Mouse (Mus musculus) brown adipose tissue, adult 24 weeks (tissue): ENCODE data around the gene Sp110. TPM values are rescaled to one million over a fixed set of nuclear protein-coding genes. Genes with fewer than 3 reads are reported as not detected.
"Not testable (repeated sequence)": the region's sequence is repeated elsewhere in the genome, so short reads cannot be mapped to it uniquely, and the experiment has no call there.

ENCODE experiments used
- H3K27ac ChIP-seq: fragments of 200-500 bp; replicated peaks from 2 replicates; pipeline ENCODE4 v1.5.1; 2012; ENCODE audit warnings: low read depth, mild to moderate bottlenecking, low read length
- H3K4me1 ChIP-seq: fragments of 200-500 bp; 2 replicates; pipeline ENCODE4 v1.6.1; 2012; ENCODE audit warnings: low read length, mixed read lengths; ENCODE audit not compliant: control insufficient read depth, insufficient read depth, insufficient read length
- H3K4me3 ChIP-seq: fragments of 200-500 bp; 2 replicates; pipeline ENCODE4 v1.5.1; 2012; ENCODE audit warnings: low read depth, mild to moderate bottlenecking, low read length, moderate library complexity; ENCODE audit not compliant: insufficient read depth
- polyA plus RNA-seq: library from polyadenylated mRNA; stranded (reverse); fragments of >200 nt; gene quantifications from 2 replicates; pipeline ENCODE4 v1.2.4, GENCODE M21; 2012; ENCODE audit not compliant: missing spikeins, insufficient read depth, insufficient read length

The Sp110 gene
- 2.4 and 2.7 TPM in 2 replicates for polyA plus RNA-seq

DNA sequence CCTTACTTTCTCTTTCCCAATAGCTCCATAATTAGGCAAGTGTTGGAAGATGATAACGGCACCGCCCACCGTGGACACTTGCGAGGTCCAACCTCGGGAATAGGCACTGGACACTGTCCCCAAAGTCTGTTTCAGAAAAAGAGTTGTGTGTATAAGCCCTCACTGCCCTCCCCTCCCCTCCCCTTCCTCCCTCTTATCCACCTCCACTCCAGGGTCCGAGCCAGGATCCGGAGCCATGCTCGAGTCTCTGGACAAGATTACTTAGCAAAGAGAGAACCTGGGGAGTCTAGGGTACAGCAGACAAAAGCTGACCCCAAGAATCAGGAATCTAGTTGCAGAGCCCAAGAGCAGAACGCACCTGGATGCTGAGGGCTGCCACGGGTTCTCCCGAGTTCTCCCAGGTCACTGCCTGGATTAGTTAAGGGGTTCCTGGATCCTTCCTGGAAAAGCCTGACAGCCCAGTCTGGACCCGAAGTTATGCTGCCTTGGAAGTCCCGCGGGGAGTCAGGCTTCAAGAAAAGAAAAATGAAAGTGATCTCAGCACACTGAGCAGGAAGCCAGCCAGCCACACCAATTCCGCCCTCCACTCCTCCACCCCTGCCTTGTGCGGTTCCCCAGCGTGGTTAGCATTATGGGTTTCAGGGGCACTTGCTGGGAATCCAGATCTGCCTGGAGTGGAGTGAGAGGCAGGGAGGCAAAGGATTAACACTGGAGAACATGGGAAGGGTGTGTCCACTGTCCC, at the start of gene Sp110:
Gene Sp110, minus strand, starts transcription at position 547 of the 742 bp plus-strand sequence.
- not testable (repeated sequence) for H3K4me1 ChIP-seq, H3K27ac ChIP-seq
- H3K4me3 ChIP-seq = peak within 1 kb of the TSS; percentile 46

DNA sequence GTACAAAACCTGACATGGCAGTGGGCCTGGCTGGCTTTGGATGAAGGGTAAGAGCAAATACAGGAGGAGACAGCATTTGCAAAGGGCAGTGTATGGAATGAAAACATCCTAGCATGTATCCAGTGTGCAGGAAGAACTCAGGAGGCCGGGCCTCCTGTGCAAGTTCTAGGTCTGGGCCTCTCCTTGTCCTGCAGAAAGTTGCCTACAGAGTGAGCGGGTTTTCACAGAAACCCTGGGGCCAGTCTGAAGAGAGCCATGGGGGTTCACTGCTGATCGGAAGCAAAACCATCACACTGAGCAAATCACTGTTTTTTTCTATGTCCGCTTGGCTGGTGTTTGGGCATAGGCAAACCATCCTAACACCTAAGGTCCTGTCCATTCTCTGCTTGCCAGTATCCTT, 39.5 kb upstream of the Sp110 start:
- H3K27ac ChIP-seq, H3K4me3 ChIP-seq, H3K4me1 ChIP-seq: not testable (repeated sequence)

DNA sequence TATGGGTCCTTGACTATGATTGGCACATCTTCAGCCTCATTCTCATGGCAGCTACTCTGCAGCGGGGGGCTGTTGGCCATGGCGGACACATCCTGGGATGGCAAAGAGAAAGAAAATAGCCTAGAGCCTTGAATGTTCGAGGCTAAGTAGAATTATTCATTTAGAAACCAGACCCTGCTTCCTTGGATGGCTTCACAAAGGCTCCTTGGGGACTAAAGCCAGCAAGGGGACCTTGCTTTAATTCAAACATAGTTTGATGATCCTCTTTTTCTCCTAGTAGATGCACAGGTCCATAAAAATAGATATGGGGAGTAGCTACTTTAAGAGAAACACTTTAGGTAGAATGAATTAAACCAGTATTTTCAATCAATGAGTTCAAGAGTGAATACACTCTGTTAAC, 38.3 kb upstream of the Sp110 start:
- not testable (repeated sequence) for H3K27ac ChIP-seq, H3K4me3 ChIP-seq, H3K4me1 ChIP-seq

DNA sequence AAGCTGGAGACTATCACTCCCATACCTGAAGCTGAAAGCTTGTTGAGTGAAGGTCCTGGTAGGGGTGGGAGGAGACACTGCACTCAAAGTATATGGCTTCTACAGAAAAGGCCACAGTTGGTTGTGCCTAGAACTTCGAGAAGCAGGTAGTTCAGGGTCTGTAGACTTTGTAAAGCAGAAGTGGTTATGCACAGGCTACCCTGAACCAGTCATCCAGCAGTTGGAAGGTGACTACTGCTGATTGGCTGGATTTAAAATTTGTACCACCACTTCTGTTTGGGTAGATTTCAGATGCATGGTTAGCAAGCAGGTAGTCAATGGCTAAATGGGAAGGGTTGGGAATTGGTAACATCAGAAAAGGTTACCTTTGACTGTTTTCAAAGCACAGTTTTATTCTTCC, 20.1 kb upstream of the Sp110 start:
- H3K4me3 ChIP-seq, H3K4me1 ChIP-seq, H3K27ac ChIP-seq: not testable (repeated sequence)

DNA sequence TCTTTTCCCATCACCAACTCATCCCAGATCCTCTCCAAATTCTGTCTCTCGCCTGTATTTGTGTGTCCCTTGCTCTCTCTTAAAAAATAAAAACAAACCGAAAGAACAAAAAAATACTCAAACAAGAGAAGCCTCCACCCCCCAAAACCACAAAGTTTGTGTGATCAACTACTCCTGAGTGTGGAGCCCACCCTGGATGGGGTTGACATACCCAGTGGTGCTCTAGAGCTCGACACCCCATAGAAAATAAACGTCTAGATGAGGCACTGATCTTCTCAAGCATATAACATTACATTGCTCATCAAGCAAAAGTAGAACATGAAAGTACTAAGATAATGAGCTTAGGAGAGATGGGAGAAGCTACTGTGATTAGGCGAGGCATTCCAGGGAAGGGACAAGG, 18.5 kb upstream of the Sp110 start:
- H3K4me1 ChIP-seq, H3K27ac ChIP-seq, H3K4me3 ChIP-seq: not testable (repeated sequence)

DNA sequence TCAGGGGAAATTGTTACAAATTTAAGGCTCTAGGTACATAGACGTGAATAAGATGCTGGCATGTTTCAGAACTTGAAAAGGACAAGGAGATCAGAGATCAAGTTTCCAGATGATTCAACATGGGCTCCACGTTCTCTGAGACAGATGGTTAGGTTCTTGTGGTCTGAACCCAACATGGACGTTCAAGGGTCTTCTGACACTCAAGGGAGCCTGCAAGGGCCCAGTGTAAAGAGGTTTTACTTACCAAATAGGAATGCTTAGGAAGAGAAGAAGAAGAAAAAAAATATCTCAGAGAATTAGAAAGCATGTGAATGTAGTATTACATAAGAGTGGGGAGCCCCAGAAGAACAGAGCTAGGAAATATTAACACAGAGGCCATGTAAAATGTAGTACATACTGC, 17.2 kb upstream of the Sp110 start:
- not testable (repeated sequence) for H3K4me1 ChIP-seq, H3K27ac ChIP-seq, H3K4me3 ChIP-seq

DNA sequence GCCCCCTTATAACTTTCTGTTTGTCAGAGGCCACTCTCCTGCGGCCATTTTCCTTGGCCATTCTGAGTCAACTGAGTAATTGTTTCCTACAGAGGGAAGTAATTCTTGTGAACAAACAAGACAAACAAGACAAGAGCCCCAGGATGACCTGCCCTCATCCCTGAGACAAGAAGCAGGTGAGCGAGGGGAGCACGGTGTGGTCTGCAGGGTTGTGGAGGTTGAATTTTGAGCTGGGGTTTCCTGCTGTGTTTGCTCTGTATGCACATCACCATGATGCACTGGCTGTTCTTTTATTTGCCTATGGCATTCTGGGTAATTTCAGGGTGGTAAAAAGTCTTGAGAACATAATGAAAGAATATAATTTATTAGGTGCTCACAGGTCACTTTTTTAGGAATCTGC, 16.5 kb upstream of the Sp110 start:
- not testable (repeated sequence) for H3K4me1 ChIP-seq, H3K27ac ChIP-seq, H3K4me3 ChIP-seq

DNA sequence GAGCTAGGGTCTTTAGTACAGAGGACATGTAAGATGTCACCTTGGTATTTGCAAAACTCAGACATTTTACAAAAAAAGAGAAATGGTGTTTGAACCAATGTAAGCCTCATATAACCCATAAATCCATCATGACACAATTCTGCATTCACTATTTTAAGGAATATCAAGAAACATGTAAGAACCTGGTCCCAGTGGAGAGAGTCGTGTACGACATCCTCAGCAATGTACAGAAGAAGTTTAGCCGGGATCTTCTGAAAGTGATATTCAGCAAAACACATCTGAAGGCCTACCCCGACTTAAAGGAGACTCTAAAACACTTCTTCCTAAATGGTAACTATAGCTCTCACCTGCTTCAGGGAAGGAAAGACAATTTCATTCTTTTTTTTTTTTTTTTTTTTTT, 12.0 kb upstream of the Sp110 start:
- H3K27ac ChIP-seq, H3K4me3 ChIP-seq, H3K4me1 ChIP-seq: not testable (repeated sequence)

DNA sequence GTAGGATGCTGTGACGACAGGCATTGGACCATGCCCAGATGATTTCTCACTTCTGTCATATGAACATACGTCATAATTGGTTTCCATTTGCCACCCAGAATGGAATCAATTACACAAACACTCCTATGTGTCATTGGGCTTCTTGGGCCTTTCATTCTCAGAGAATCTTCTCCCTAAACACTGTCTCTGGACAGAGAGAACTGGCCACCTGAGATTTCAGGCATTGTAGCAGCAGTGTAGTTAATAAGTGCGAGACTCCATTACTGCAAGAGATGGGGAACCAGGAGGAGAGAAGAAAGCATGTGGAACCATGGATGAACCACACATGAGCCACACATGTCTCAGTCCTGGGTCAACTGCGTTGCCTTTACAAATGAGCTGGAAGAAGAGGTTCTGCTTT, 9.7 kb upstream of the Sp110 start:
- H3K4me3 ChIP-seq, H3K27ac ChIP-seq, H3K4me1 ChIP-seq: not testable (repeated sequence)

DNA sequence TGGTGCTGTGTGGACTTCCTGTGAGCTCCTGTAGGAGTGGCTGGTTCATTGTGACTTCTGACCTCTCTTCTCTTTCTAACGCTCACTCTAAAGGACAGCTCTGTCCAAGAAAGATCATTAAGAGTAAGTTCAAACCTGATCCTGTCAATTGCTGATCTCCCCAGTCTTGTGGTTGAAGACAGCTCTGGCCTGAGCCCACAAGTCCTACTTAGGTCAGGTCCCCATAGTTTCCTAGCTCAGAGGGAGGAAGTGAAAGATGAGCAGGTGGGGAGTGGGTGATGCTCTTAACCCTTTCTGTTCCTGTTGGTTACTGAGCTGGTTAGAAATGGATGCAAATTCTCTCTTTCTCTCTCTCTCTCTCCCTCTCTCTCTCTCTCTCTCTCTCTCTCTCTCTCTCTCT, 5.7 kb upstream of the Sp110 start:
- H3K27ac ChIP-seq, H3K4me3 ChIP-seq, H3K4me1 ChIP-seq: not testable (repeated sequence)

DNA sequence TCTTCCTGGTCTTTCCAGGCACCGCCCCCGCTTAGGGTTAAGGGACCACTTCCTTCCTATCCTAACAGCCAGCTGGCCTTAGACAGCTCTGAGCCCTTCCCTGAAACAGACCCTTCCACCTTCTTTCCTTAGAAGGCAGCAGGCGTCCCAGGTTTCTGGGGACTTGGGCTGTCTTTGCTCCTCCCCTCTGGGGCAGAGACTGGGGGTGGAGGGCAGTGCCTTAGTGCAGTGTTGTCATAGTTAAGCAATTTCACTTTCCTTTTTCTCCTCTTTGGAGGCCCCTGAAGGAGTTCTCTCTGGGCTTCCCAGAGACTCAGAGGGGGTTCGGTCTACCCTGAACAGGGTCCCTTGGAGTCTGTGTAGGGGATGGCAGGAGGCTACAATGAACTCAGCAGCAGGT, 2.2 kb upstream of the Sp110 start:
- Histone ChIP-seq H3K4me3 (peak overlapping the region; percentile 26), H3K27ac (0 out of 2 replicates have a peak overlapping the region, but pooled peaks have one; percentile 5)
- H3K4me1 ChIP-seq = not testable (repeated sequence)

DNA sequence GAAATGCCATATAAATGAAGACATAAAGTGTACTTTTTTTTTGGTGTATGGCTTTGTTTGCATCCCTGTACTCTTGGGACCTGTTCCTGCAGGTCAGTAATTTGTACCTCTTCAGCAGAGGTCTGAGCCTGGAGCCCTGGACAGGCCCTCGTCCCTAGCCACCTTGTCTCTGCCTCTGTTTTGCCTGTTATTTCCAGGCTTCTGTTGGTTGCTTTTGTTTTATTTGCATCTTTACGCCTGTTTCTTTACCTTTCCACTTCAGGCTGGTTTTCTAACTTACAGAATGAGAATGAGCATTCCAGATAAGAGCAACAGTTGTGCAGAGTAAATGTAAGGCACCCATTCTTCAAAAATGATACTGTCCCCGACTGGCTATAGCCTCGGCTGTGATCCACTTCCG, 1.5 kb upstream of the Sp110 start, which contains the start of gene Sp140:
Gene Sp140, plus strand, starts transcription at position 301 of the 400 bp plus-strand sequence.
- H3K4me1 ChIP-seq = not testable (repeated sequence)
- Histone ChIP-seq H3K4me3 (peak within 1 kb of the TSS; percentile 26), H3K27ac (0 out of 2 replicates have a peak within 1 kb of the TSS, but pooled peaks have one; percentile 5)

DNA sequence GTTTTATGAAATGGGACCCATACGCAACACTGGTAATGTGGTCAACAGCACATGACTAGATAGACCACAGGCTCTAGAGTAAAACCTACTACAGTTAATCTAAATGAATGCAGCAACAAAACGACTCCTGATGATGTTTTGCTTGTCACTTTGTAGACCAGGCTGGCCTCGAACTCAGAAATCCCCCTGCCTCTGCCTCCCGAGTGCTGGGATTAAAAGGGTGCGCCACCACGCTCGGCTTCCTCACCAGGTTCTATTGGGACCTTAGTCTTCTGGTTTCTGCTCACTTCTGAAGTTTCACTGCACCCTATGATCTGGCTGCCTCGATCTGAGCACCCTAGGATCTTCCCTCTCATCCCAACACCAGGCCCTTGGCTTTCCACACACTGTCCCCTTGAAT, 6.1 kb downstream of the Sp110 start:
- not testable (repeated sequence) for H3K4me3 ChIP-seq, H3K4me1 ChIP-seq, H3K27ac ChIP-seq

DNA sequence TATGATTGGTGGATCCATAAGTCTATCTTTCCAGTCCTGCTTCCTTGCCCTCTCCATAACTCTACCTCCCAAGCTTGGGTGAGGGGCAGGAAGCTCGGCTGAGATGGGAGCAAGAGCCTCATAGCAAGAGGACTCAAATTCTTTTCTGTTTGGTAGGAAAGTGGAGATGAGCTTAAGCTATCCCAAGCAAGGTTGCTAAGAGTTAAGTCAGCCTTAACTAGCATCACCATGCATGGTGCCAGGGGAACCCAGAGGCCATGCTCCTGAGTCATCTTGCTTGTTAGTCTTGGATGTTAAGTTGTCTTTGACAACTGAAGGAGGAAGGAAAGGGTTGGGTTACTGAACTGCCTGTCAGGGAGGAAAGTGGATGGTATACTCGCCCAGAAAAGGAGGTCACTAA, 9.9 kb downstream of the Sp110 start:
- not testable (repeated sequence) for H3K27ac ChIP-seq, H3K4me3 ChIP-seq, H3K4me1 ChIP-seq

DNA sequence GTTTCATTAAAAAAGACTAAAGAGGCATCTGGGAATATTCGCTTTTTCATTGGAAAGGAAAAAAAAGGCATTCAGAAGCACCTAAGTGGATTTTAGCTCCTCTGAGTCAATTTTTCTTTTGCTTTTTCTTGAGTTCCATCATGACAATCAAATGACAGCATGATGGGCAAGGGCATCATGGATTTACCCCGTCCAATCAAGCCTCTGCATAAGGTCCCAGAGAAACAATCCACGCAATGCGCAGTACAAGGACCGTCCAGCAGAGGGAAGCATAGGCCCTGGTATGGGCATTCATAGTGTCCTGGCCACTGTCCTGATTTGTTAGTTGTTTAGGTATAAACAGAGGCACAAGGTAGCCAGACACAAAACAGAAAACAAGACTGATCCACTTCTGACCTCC, 17.1 kb downstream of the Sp110 start:
- not testable (repeated sequence) for H3K4me1 ChIP-seq, H3K27ac ChIP-seq, H3K4me3 ChIP-seq

DNA sequence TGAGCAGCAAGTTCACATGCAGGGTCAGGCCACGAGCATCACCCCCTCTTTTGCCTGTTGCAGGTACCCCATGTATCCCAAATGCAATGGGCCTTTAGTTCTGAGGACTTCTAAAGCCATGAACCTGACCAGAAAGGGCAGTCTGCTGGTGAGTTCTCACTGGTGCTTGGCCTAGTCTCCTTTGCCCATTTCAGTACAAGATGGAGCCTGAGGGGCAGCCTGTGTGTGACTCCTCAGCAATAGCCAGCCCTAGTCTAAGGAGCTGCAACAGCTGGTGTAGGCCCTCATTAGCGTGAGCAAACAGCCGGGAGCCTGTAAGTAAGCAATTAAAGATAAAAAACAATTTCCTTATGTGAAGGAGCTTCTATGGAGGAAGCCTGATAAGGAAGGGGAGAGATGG, 18.0 kb downstream of the Sp110 start:
- not testable (repeated sequence) for H3K4me3 ChIP-seq, H3K27ac ChIP-seq, H3K4me1 ChIP-seq
